Mouse (Mus musculus) limb, embryonic 13.5 days (tissue): Measurements from ENCODE around the gene Tmem252. TPM values are rescaled to one million over a fixed set of nuclear protein-coding genes. Genes with fewer than 3 reads are reported as not detected.

Experiments used
- ATAC-seq: fragments of 200-750 bp; cut with Nextera tagmentation; 2 replicates; pipeline ENCODE4 v1.8.0; 2017; ENCODE audit warnings: low read depth, moderate number of reproducible peaks, moderate TSS enrichment; ENCODE audit not compliant: low FRiP score
- H3K27ac ChIP-seq: fragments of 300-500 bp; sonication (generic); 2 replicates; pipeline ENCODE4 v1.5.1; 2015; ENCODE audit warnings: inconsistent platforms, mild to moderate bottlenecking, moderate library complexity
- H3K27me3 ChIP-seq: fragments of 300-500 bp; sonication (generic); 2 replicates; pipeline ENCODE4 v1.6.1; 2015; ENCODE audit warnings: mild to moderate bottlenecking, inconsistent platforms
- H3K36me3 ChIP-seq: fragments of 300-500 bp; sonication (generic); 2 replicates; pipeline ENCODE4 v1.6.1; 2015; ENCODE audit warnings: inconsistent platforms, mild to moderate bottlenecking, moderate library complexity
- H3K4me1 ChIP-seq: fragments of 300-500 bp; sonication (generic); 2 replicates; pipeline ENCODE4 v1.6.1; 2015; ENCODE audit warnings: inconsistent platforms
- H3K4me2 ChIP-seq: fragments of 300-500 bp; sonication (generic); replicated peaks from 2 replicates; pipeline ENCODE4 v1.6.1; 2015; ENCODE audit warnings: inconsistent platforms, mild to moderate bottlenecking, moderate library complexity
- H3K4me3 ChIP-seq: fragments of 300-500 bp; sonication (generic); 2 replicates; pipeline ENCODE4 v1.5.1; 2015; ENCODE audit warnings: moderate library complexity, mild to moderate bottlenecking, inconsistent platforms
- H3K9ac ChIP-seq: fragments of 300-500 bp; sonication (generic); 2 replicates; pipeline ENCODE4 v1.6.1; 2015; ENCODE audit warnings: mild to moderate bottlenecking, inconsistent platforms
- H3K9me3 ChIP-seq: fragments of 300-500 bp; sonication (generic); 2 replicates; pipeline ENCODE4 v1.6.1; 2016; ENCODE audit warnings: inconsistent platforms
- WGBS: fragments of 180-500 bp; shearing (Covaris S2); methylation state at CpG from one replicate; pipeline ENCODE4 v1.1.7; 2015; 5-methylcytosine and 5-hydroxymethylcytosine counted together
- polyA plus RNA-seq: library from polyadenylated mRNA; unstranded; fragments of >200 nt; fragmentation: Nextera tagmentation; extraction: Ambion mirVana; gene quantifications from 2 replicates; pipeline ENCODE4 v1.2.1, GENCODE M21; 2015

The Tmem252 gene
- polyA plus RNA-seq, result 1.8 and 1.9 TPM in 2 replicates

- H3K27ac ChIP-seq, result no peak within 1 kb of the TSS
- no peaks in the 10 kb centered on the region for H3K27me3 ChIP-seq
- peaks cover 13% of the 10 kb centered on the region; the same call in 1 of the 2 replicates for H3K4me1 ChIP-seq
- H3K4me3 ChIP-seq, result no peak within 1 kb of the TSS
- H3K36me3 ChIP-seq, result no peaks in the 10 kb centered on the region
- ATAC-seq, result no peak
- no peak within 1 kb of the TSS for H3K9ac ChIP-seq
- H3K4me2 ChIP-seq, result no peak within 1 kb of the TSS
- H3K9me3 ChIP-seq, result no peaks in the 10 kb centered on the region
- WGBS, result 44% methylated on average over 4 of the region's 4 CpGs
Measured at GRCm38 (mm10) chr19:24673762-24674161, at the start of gene Tmem252. TSS of gene Tmem252 (plus strand) at chr19:24674008.

- no peak for ATAC-seq
- Histone ChIP-seq H3K4me1 (no peaks in the 10 kb centered on the region), H3K4me3 (no peak overlapping the region), H3K27ac (no peak overlapping the region), H3K9ac (no peak overlapping the region), H3K36me3 (no peaks in the 10 kb centered on the region), H3K9me3 (no peaks in the 10 kb centered on the region), H3K27me3 (no peaks in the 10 kb centered on the region), H3K4me2 (no peak overlapping the region)
- WGBS, result 88% methylated on average over 4 of the region's 4 CpGs
Measured at GRCm38 (mm10) chr19:24628049-24628448, 45.8 kb upstream of the Tmem252 start.

GRCm38 (mm10) chr19:24633008-24633407 is 40.8 kb upstream of the Tmem252 start:
- ATAC-seq, result no peak
- H3K27me3 ChIP-seq, result no peaks in the 10 kb centered on the region
- H3K9ac ChIP-seq, result no peak overlapping the region
- no peak overlapping the region for H3K27ac ChIP-seq
- 87% methylated on average over 3 of the region's 3 CpGs for WGBS
- no peak overlapping the region for H3K4me2 ChIP-seq
- H3K4me3 ChIP-seq, result no peak overlapping the region
- H3K36me3 ChIP-seq, result no peaks in the 10 kb centered on the region
- H3K9me3 ChIP-seq, result no peaks in the 10 kb centered on the region
- no peaks in the 10 kb centered on the region for H3K4me1 ChIP-seq

- Histone ChIP-seq H3K27me3 (no peaks in the 10 kb centered on the region), H3K4me1 (no peaks in the 10 kb centered on the region), H3K9ac (no peak overlapping the region), H3K36me3 (no peaks in the 10 kb centered on the region), H3K4me3 (no peak overlapping the region), H3K4me2 (no peak overlapping the region), H3K9me3 (no peaks in the 10 kb centered on the region), H3K27ac (no peak overlapping the region)
- 9% methylated on average over 7 of the region's 7 CpGs for WGBS
- ATAC-seq, result peak; percentile 57; the same call in 1 of the 2 replicates
Measured at GRCm38 (mm10) chr19:24634602-24635001, 39.2 kb upstream of the Tmem252 start.

GRCm38 (mm10) chr19:24636616-24637015 is 37.2 kb upstream of the Tmem252 start:
- 75% methylated on average over 10 of the region's 10 CpGs for WGBS
- Histone ChIP-seq H3K36me3 (no peaks in the 10 kb centered on the region), H3K4me3 (no peak overlapping the region), H3K4me2 (no peak overlapping the region), H3K4me1 (no peaks in the 10 kb centered on the region), H3K27me3 (no peaks in the 10 kb centered on the region), H3K9ac (no peak overlapping the region), H3K9me3 (no peaks in the 10 kb centered on the region), H3K27ac (no peak overlapping the region)
- ATAC-seq, result no peak

GRCm38 (mm10) chr19:24637988-24638387 is 35.8 kb upstream of the Tmem252 start:
- Histone ChIP-seq H3K9me3 (no peaks in the 10 kb centered on the region), H3K4me1 (no peaks in the 10 kb centered on the region), H3K4me2 (no peak overlapping the region), H3K27me3 (no peaks in the 10 kb centered on the region), H3K4me3 (no peak overlapping the region), H3K9ac (no peak overlapping the region), H3K27ac (no peak overlapping the region), H3K36me3 (no peaks in the 10 kb centered on the region)
- ATAC-seq, result no peak
- WGBS, result 89% methylated on average over 6 of the region's 6 CpGs

GRCm38 (mm10) chr19:24640982-24641381 is 32.8 kb upstream of the Tmem252 start:
- H3K9ac ChIP-seq, result no peak overlapping the region
- H3K27me3 ChIP-seq, result no peaks in the 10 kb centered on the region
- H3K9me3 ChIP-seq, result no peaks in the 10 kb centered on the region
- no peak overlapping the region for H3K4me2 ChIP-seq
- peaks cover 11% of the 10 kb centered on the region; the same call in 1 of the 2 replicates for H3K4me1 ChIP-seq
- 86% methylated on average over 6 of the region's 6 CpGs for WGBS
- H3K36me3 ChIP-seq, result no peaks in the 10 kb centered on the region
- ATAC-seq, result no peak
- H3K4me3 ChIP-seq, result no peak overlapping the region
- no peak overlapping the region for H3K27ac ChIP-seq

- no peak overlapping the region for H3K27ac ChIP-seq
- no peaks in the 10 kb centered on the region for H3K36me3 ChIP-seq
- no peaks in the 10 kb centered on the region for H3K27me3 ChIP-seq
- peaks cover 23% of the 10 kb centered on the region for H3K4me1 ChIP-seq
- WGBS, result 66% methylated on average over 10 of the region's 10 CpGs
- H3K9ac ChIP-seq, result no peak overlapping the region
- no peak overlapping the region for H3K4me3 ChIP-seq
- no peak for ATAC-seq
- no peak overlapping the region for H3K4me2 ChIP-seq
- no peaks in the 10 kb centered on the region for H3K9me3 ChIP-seq
Measured at GRCm38 (mm10) chr19:24644971-24645370, 28.8 kb upstream of the Tmem252 start.

- Histone ChIP-seq H3K9ac (no peak overlapping the region), H3K27me3 (no peaks in the 10 kb centered on the region), H3K36me3 (no peaks in the 10 kb centered on the region), H3K4me1 (peaks cover 29% of the 10 kb centered on the region), H3K9me3 (no peaks in the 10 kb centered on the region), H3K4me3 (no peak overlapping the region), H3K4me2 (no peak overlapping the region), H3K27ac (peak overlapping the region; percentile 40)
- 0 out of 2 replicates have a peak, but pooled peaks have one; percentile 28 for ATAC-seq
- WGBS, result 40% methylated on average over 8 of the region's 8 CpGs
Measured at GRCm38 (mm10) chr19:24646162-24646829, 27.5 kb upstream of the Tmem252 start.

- ATAC-seq, result no peak
- peaks cover 29% of the 10 kb centered on the region for H3K4me1 ChIP-seq
- H3K9ac ChIP-seq, result no peak overlapping the region
- no peaks in the 10 kb centered on the region for H3K9me3 ChIP-seq
- H3K36me3 ChIP-seq, result no peaks in the 10 kb centered on the region
- no peak overlapping the region for H3K4me2 ChIP-seq
- no peak overlapping the region for H3K4me3 ChIP-seq
- H3K27me3 ChIP-seq, result no peaks in the 10 kb centered on the region
- H3K27ac ChIP-seq, result no peak overlapping the region
- WGBS, result 80% methylated on average over 8 of the region's 8 CpGs
Measured at GRCm38 (mm10) chr19:24648016-24648415, 25.8 kb upstream of the Tmem252 start.

- Histone ChIP-seq H3K27ac (no peak overlapping the region), H3K27me3 (no peaks in the 10 kb centered on the region), H3K36me3 (no peaks in the 10 kb centered on the region), H3K4me1 (peaks cover 26% of the 10 kb centered on the region), H3K4me2 (no peak overlapping the region), H3K4me3 (no peak overlapping the region), H3K9ac (no peak overlapping the region), H3K9me3 (no peaks in the 10 kb centered on the region)
- no peak for ATAC-seq
- WGBS, result 41% methylated on average over 8 of the region's 8 CpGs
Measured at GRCm38 (mm10) chr19:24650428-24650827, 23.4 kb upstream of the Tmem252 start.

- H3K9ac ChIP-seq, result no peak overlapping the region
- H3K27ac ChIP-seq, result no peak overlapping the region
- no peaks in the 10 kb centered on the region for H3K27me3 ChIP-seq
- no peaks in the 10 kb centered on the region for H3K9me3 ChIP-seq
- H3K36me3 ChIP-seq, result no peaks in the 10 kb centered on the region
- ATAC-seq, result no peak
- 23% methylated on average over 2 of the region's 2 CpGs for WGBS
- H3K4me1 ChIP-seq, result peaks cover 16% of the 10 kb centered on the region
- H3K4me3 ChIP-seq, result no peak overlapping the region
- no peak overlapping the region for H3K4me2 ChIP-seq
Measured at GRCm38 (mm10) chr19:24651595-24651994, 22.2 kb upstream of the Tmem252 start.
